Mouse (Mus musculus): ENCODE measurements around the gene Got1.

- TF ChIP-seq CTCF (IDR thresholded peaks at IDR 0.05; ENCODE audit: extremely low read depth, insufficient read length, insufficient replicate concordance, low read depth, low read length), result no peak
- no peak for TF ChIP-seq POLR2A (IDR thresholded peaks at IDR 0.05; ENCODE audit: low read depth, low read length)
These were observed 5.2 kb downstream of the Got1 start for GRCm38 (mm10) chr19:43519226-43519625.

Measured in small intestine, adult 2 months (tissue).